Mouse (Mus musculus): ENCODE measurements around the gene Cma2. TPM values are rescaled to one million over a fixed set of nuclear protein-coding genes. Genes with fewer than 3 reads are reported as not detected.
"Not testable (repeated sequence)": the region's sequence is repeated elsewhere in the genome, so short reads cannot be mapped to it uniquely, and the experiment has no call there.

Gene Cma2
- total RNA-seq, 2 experiments from 2014 or later = not detected

- DNase-seq; intact Hi-C loops (cut with DNase I): not testable (repeated sequence)
These were observed 70.5 kb downstream of the Cma2 start for GRCm38 (mm10) chr14:56021305-56021704.

Other genes starting within 250 kb of the Cma2 start
- gene Tgm1, start 237.1 kb upstream of the Cma2 start, total RNA-seq (2021) = under 1 TPM; 0.31 to 0.33 TPM
- 10 to 100 TPM; 12.7 to 13.3 TPM for gene Rabggta, start 228.7 kb upstream of the Cma2 start, total RNA-seq (2021)
- gene Dhrs1, start 205.3 kb upstream of the Cma2 start, total RNA-seq (2021) = 10 to 100 TPM; 41.3 to 44.2 TPM
- gene Nop9, start 205.3 kb upstream of the Cma2 start, total RNA-seq (2021) = 10 to 100 TPM in 1 of 2 experiments, 1 to 10 TPM in 1; 8.4 to 12.8 TPM
- gene Cideb, start 192.5 kb upstream of the Cma2 start, total RNA-seq (2021) = 1 to 10 TPM in 1 of 2 experiments, under 1 TPM in 1; 0.64 to 1.6 TPM
- under 1 TPM in 1 of 2 experiments, not detected in 1; 0.19 TPM for gene Ltb4r2, start 189.6 kb upstream of the Cma2 start, total RNA-seq (2021)
- under 1 TPM in 1 of 2 experiments, not detected in 1; 0.24 TPM for gene Ltb4r1, start 185.0 kb upstream of the Cma2 start, total RNA-seq (2021)
- 10 to 100 TPM; 18.0 to 21.0 TPM for gene Adcy4, start 166.9 kb upstream of the Cma2 start, total RNA-seq (2021)
- 1 to 10 TPM; 3.0 to 5.1 TPM for gene Ripk3, start 162.1 kb upstream of the Cma2 start, total RNA-seq (2021)
- 1 to 10 TPM; 5.0 to 5.1 TPM for gene Nfatc4, start 127.8 kb upstream of the Cma2 start, total RNA-seq (2021)
- 10 to 100 TPM in 1 of 2 experiments, 1 to 10 TPM in 1; 9.5 to 10.5 TPM for gene Nynrin, start 97.0 kb upstream of the Cma2 start, total RNA-seq (2021)
- gene Cbln3, start 66.6 kb upstream of the Cma2 start, total RNA-seq (2021) = under 1 TPM in 1 of 2 experiments, not detected in 1; 0.19 TPM
- gene Khnyn, start 66.0 kb upstream of the Cma2 start, total RNA-seq (2021) = 10 to 100 TPM; 13.0 to 14.7 TPM
- 100 to 1,000 TPM; 109 to 116 TPM for gene Sdr39u1, start 50.7 kb upstream of the Cma2 start, total RNA-seq (2021)
- 1 to 10 TPM; 1.5 to 1.7 TPM for gene Cma1, start 6.3 kb upstream of the Cma2 start, total RNA-seq (2021)
- gene Mcpt1, start 67.0 kb downstream of the Cma2 start, total RNA-seq (2021) = not detected
- gene Mcpt9, start 79.5 kb downstream of the Cma2 start, total RNA-seq (2021) = not detected
- gene Mcpt2, start 91.1 kb downstream of the Cma2 start, total RNA-seq (2021) = not detected
- gene Mcpt4, start 111.3 kb downstream of the Cma2 start, total RNA-seq (2021) = 1 to 10 TPM; 1.2 to 1.9 TPM
- gene Mcpt8, start 134.3 kb downstream of the Cma2 start, total RNA-seq (2021) = not detected
- gene Ctsg, start 151.6 kb downstream of the Cma2 start, total RNA-seq (2021) = not detected
- gene Gzme, start 169.6 kb downstream of the Cma2 start, total RNA-seq (2021) = not detected
- gene Gzmd, start 181.6 kb downstream of the Cma2 start, total RNA-seq (2021) = not detected
- gene Gzmg, start 208.6 kb downstream of the Cma2 start, total RNA-seq (2021) = not detected
- gene Gzmn, start 223.6 kb downstream of the Cma2 start, total RNA-seq (2021) = not detected

All from heart, postnatal 36 days (tissue).